Mouse (Mus musculus): ENCODE results near the gene Adgrb2. TPM values are rescaled to one million over a fixed set of nuclear protein-coding genes. Genes with fewer than 3 reads are reported as not detected.

Gene Adgrb2
- polyA plus RNA-seq, 1 experiment from 2014 or later: 2.6 TPM

DNA sequence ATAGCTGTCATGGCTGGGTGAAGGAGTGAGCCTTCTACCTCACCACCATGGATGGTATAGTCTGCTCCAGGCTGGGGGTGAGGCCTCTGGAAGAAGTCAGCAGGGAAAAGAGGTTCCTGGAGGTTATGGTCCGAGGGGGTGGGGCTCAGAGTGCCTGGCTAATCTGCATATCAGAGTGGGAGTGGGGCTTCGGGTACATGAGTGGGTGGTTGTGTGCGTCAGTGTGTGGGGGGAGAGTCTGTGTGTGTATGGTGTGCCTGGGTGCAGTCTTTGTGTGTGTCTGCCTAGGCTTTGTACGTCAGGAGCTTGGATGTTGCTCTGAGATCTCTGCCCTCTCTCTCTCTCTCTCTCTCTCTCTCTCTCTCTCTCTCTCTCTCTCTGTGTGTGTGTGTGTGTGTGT is 5.7 kb upstream of the Adgrb2 start:
- H3K9ac ChIP-seq (ENCODE audit: low read length): no peak overlapping the region
- no peaks in the 10 kb centered on the region for H3K36me3 ChIP-seq (ENCODE audit: control insufficient read depth, insufficient read depth, low read length)
- ATAC-seq (ENCODE audit: insufficient number of reproducible peaks, insufficient read depth, low FRiP score, low read depth): no peak
- peaks cover 19% of the 10 kb centered on the region for H3K27me3 ChIP-seq (ENCODE audit: control insufficient read depth, insufficient read depth, low read length)
- H3K27ac ChIP-seq (replicated peaks in 1 of 2; ENCODE audit: control insufficient read depth in 1 of 2, insufficient read depth in 1 of 2, low read depth in 2 of 2, low read length in 2 of 2): no peak overlapping the region
- no peak overlapping the region for H3K4me2 ChIP-seq (ENCODE audit: low read length)
- peaks cover 3 to 6% of the 10 kb centered on the region in 2 experiments; a peak in 2 of 4 replicates for H3K4me1 ChIP-seq (ENCODE audit: control insufficient read depth in 2 of 2, insufficient read depth in 2 of 2, low read length in 2 of 2)
- H3K9me3 ChIP-seq (ENCODE audit: control insufficient read depth, low read length): no peaks in the 10 kb centered on the region
- no peak overlapping the region for H3K4me3 ChIP-seq (ENCODE audit: control insufficient read depth in 1 of 2, insufficient read depth in 1 of 2, low read depth in 1 of 2, low read length in 2 of 2)
- WGBS: 64% methylated on average over 4 of the region's 4 CpGs

GRCm38 (mm10) chr4:129981657-129982056 is 3.0 kb upstream of the Adgrb2 start:
- no peak for ATAC-seq (ENCODE audit: insufficient number of reproducible peaks, insufficient read depth, low FRiP score, low read depth)
- Histone ChIP-seq H3K27me3 (ENCODE audit: control insufficient read depth, insufficient read depth, low read length) (peaks cover 39% of the 10 kb centered on the region), H3K36me3 (ENCODE audit: control insufficient read depth, insufficient read depth, low read length) (no peaks in the 10 kb centered on the region), H3K4me1 (ENCODE audit: control insufficient read depth in 2 of 2, insufficient read depth in 2 of 2, low read length in 2 of 2) (peaks cover 11 to 12% of the 10 kb centered on the region in 2 experiments; a peak in 2 of 4 replicates), H3K4me2 (ENCODE audit: low read length) (no peak overlapping the region), H3K27ac (replicated peaks in 1 of 2; ENCODE audit: control insufficient read depth in 1 of 2, insufficient read depth in 1 of 2, low read depth in 2 of 2, low read length in 2 of 2) (no peak overlapping the region), H3K4me3 (ENCODE audit: control insufficient read depth in 1 of 2, insufficient read depth in 1 of 2, low read depth in 1 of 2, low read length in 2 of 2) (no peak overlapping the region), H3K9ac (ENCODE audit: low read length) (no peak overlapping the region), H3K9me3 (ENCODE audit: control insufficient read depth, low read length) (no peaks in the 10 kb centered on the region)
- 69% methylated on average over 11 of the region's 11 CpGs for WGBS

GRCm38 (mm10) chr4:129983046-129983445 is 1.6 kb upstream of the Adgrb2 start:
- Histone ChIP-seq H3K27ac (replicated peaks in 1 of 2; ENCODE audit: control insufficient read depth in 1 of 2, insufficient read depth in 1 of 2, low read depth in 2 of 2, low read length in 2 of 2) (no peak overlapping the region), H3K36me3 (ENCODE audit: control insufficient read depth, insufficient read depth, low read length) (no peaks in the 10 kb centered on the region), H3K9ac (ENCODE audit: low read length) (no peak overlapping the region), H3K9me3 (ENCODE audit: control insufficient read depth, low read length) (no peaks in the 10 kb centered on the region), H3K4me3 (ENCODE audit: control insufficient read depth in 1 of 2, insufficient read depth in 1 of 2, low read depth in 1 of 2, low read length in 2 of 2) (no peak overlapping the region), H3K27me3 (ENCODE audit: control insufficient read depth, insufficient read depth, low read length) (peaks cover 52% of the 10 kb centered on the region), H3K4me1 (ENCODE audit: control insufficient read depth in 2 of 2, insufficient read depth in 2 of 2, low read length in 2 of 2) (peaks cover 15 to 21% of the 10 kb centered on the region in 2 experiments; a peak in 2 of 4 replicates), H3K4me2 (ENCODE audit: low read length) (no peak overlapping the region)
- 34% methylated on average over 5 of the region's 5 CpGs for WGBS
- no peak for ATAC-seq (ENCODE audit: insufficient number of reproducible peaks, insufficient read depth, low FRiP score, low read depth)

GRCm38 (mm10) chr4:129983764-129984420 is 778 bp upstream of the Adgrb2 start:
- H3K4me2 ChIP-seq (ENCODE audit: low read length): peak overlapping the region; percentile 97
- H3K4me1 ChIP-seq (ENCODE audit: control insufficient read depth in 2 of 2, insufficient read depth in 2 of 2, low read length in 2 of 2): peaks cover 15 to 23% of the 10 kb centered on the region in 2 experiments; a peak in 2 of 4 replicates
- no peak overlapping the region for H3K27ac ChIP-seq (replicated peaks in 1 of 2; ENCODE audit: control insufficient read depth in 1 of 2, insufficient read depth in 1 of 2, low read depth in 2 of 2, low read length in 2 of 2)
- no peak overlapping the region for H3K9ac ChIP-seq (ENCODE audit: low read length)
- H3K36me3 ChIP-seq (ENCODE audit: control insufficient read depth, insufficient read depth, low read length): no peaks in the 10 kb centered on the region
- peaks cover 57% of the 10 kb centered on the region for H3K27me3 ChIP-seq (ENCODE audit: control insufficient read depth, insufficient read depth, low read length)
- 3% methylated on average over 15 of the region's 15 CpGs for WGBS
- peak overlapping the region; percentile 42 to 61 for H3K4me3 ChIP-seq (ENCODE audit: control insufficient read depth in 1 of 2, insufficient read depth in 1 of 2, low read depth in 1 of 2, low read length in 2 of 2)
- no peak for ATAC-seq (ENCODE audit: insufficient number of reproducible peaks, insufficient read depth, low FRiP score, low read depth)
- no peaks in the 10 kb centered on the region for H3K9me3 ChIP-seq (ENCODE audit: control insufficient read depth, low read length)

DNA sequence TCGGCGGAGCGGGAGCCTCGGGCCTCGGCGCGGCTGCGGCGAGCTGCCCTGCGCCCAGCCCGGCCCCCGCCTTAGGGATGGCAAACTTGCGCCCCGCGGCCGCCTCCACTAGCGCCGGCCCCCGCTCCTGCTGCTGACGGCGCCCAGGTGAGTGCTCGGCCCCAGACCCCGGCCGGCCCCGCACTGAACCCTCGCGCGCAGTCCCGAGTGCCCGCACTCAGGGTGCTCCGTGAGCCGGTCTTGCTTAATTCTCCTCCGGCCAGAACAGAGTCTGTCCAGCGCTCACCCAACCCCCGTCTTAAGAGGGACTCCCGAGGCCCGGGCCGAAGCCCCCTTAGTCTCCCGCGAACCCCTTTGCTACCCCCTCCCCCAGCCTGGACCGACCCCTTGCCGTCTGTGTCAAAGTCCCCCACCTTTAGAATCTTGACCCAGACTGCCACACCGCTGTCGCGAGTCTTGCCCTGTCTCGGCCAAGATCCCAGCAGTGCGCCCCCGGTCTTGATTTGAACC is 546 bp downstream of the Adgrb2 start:
- WGBS: 1% methylated on average over 48 of the region's 48 CpGs
- ATAC-seq (ENCODE audit: insufficient number of reproducible peaks, insufficient read depth, low FRiP score, low read depth): 0 out of 2 replicates have a peak, but pooled peaks have one; percentile 10

GRCm38 (mm10) chr4:129985671-129986441 is 1.2 kb downstream of the Adgrb2 start:
- under 1% methylated on average over 58 of the region's 58 CpGs for WGBS
- ATAC-seq (ENCODE audit: insufficient number of reproducible peaks, insufficient read depth, low FRiP score, low read depth): no peak

More for the DNA sequence above, 546 bp downstream of the Adgrb2 start:
- Histone ChIP-seq H3K4me1 (ENCODE audit: control insufficient read depth in 2 of 2, insufficient read depth in 2 of 2, low read length in 2 of 2) (peaks cover 15 to 23% of the 10 kb centered on the region in 2 experiments; a peak in 2 of 4 replicates), H3K4me3 (ENCODE audit: control insufficient read depth in 1 of 2, insufficient read depth in 1 of 2, low read depth in 1 of 2, low read length in 2 of 2) (peak overlapping the region; percentile 61 to 67), H3K36me3 (ENCODE audit: control insufficient read depth, insufficient read depth, low read length) (no peaks in the 10 kb centered on the region), H3K4me2 (ENCODE audit: low read length) (peak overlapping the region; percentile 97), H3K9ac (ENCODE audit: low read length) (peak overlapping the region; percentile 75), H3K9me3 (ENCODE audit: control insufficient read depth, low read length) (no peaks in the 10 kb centered on the region), H3K27ac (replicated peaks in 1 of 2; ENCODE audit: control insufficient read depth in 1 of 2, insufficient read depth in 1 of 2, low read depth in 2 of 2, low read length in 2 of 2) (0 out of 4 replicates have a peak overlapping the region, but pooled peaks of 1 of the 2 experiments have one; percentile 14), H3K27me3 (ENCODE audit: control insufficient read depth, insufficient read depth, low read length) (peaks cover 66% of the 10 kb centered on the region)

GRCm38 (mm10) chr4:129987825-129988504 is 3.3 kb downstream of the Adgrb2 start:
- H3K36me3 ChIP-seq (ENCODE audit: control insufficient read depth, insufficient read depth, low read length): no peaks in the 10 kb centered on the region
- WGBS: 0% methylated on average over 43 of the region's 53 CpGs
- no peak overlapping the region for H3K27ac ChIP-seq (replicated peaks in 1 of 2; ENCODE audit: control insufficient read depth in 1 of 2, insufficient read depth in 1 of 2, low read depth in 2 of 2, low read length in 2 of 2)
- H3K9me3 ChIP-seq (ENCODE audit: control insufficient read depth, low read length): no peaks in the 10 kb centered on the region
- peaks cover 59% of the 10 kb centered on the region for H3K27me3 ChIP-seq (ENCODE audit: control insufficient read depth, insufficient read depth, low read length)
- peak overlapping the region; percentile 73 for H3K4me2 ChIP-seq (ENCODE audit: low read length)
- peak overlapping the region; percentile 62 for H3K9ac ChIP-seq (ENCODE audit: low read length)
- H3K4me3 ChIP-seq (ENCODE audit: control insufficient read depth in 1 of 2, insufficient read depth in 1 of 2, low read depth in 1 of 2, low read length in 2 of 2): peak overlapping the region; percentile 24 to 45
- H3K4me1 ChIP-seq (ENCODE audit: control insufficient read depth in 2 of 2, insufficient read depth in 2 of 2, low read length in 2 of 2): peaks cover 15 to 23% of the 10 kb centered on the region in 2 experiments; a peak in 2 of 4 replicates
- ATAC-seq (ENCODE audit: insufficient number of reproducible peaks, insufficient read depth, low FRiP score, low read depth): peak; percentile 17; the same call in 1 of the 2 replicates

More at GRCm38 (mm10) chr4:129985671-129986441, 1.2 kb downstream of the Adgrb2 start:
- H3K4me2 ChIP-seq (ENCODE audit: low read length): peak overlapping the region; percentile 97
- H3K27ac ChIP-seq (replicated peaks in 1 of 2; ENCODE audit: control insufficient read depth in 1 of 2, insufficient read depth in 1 of 2, low read depth in 2 of 2, low read length in 2 of 2): no peak overlapping the region
- peaks cover 68% of the 10 kb centered on the region for H3K27me3 ChIP-seq (ENCODE audit: control insufficient read depth, insufficient read depth, low read length)
- H3K36me3 ChIP-seq (ENCODE audit: control insufficient read depth, insufficient read depth, low read length): no peaks in the 10 kb centered on the region
- H3K9ac ChIP-seq (ENCODE audit: low read length): peak overlapping the region; percentile 75
- peaks cover 15 to 23% of the 10 kb centered on the region in 2 experiments; a peak in 2 of 4 replicates for H3K4me1 ChIP-seq (ENCODE audit: control insufficient read depth in 2 of 2, insufficient read depth in 2 of 2, low read length in 2 of 2)
- peak overlapping the region; percentile 61 to 67 for H3K4me3 ChIP-seq (ENCODE audit: control insufficient read depth in 1 of 2, insufficient read depth in 1 of 2, low read depth in 1 of 2, low read length in 2 of 2)
- H3K9me3 ChIP-seq (ENCODE audit: control insufficient read depth, low read length): no peaks in the 10 kb centered on the region
